Mouse (Mus musculus) testis, adult 2 months (tissue): ENCODE results near the gene Umodl1. TPM values are rescaled to one million over a fixed set of nuclear protein-coding genes. Genes with fewer than 3 reads are reported as not detected.

Source experiments
- H3K27ac ChIP-seq: fragments of 200-500 bp; 2 replicates; pipeline ENCODE4 v1.5.1; 2012; ENCODE audit warnings: low read depth, low read length; ENCODE audit not compliant: control insufficient read depth, insufficient read depth
- H3K27me3 ChIP-seq: fragments of 200-500 bp; 2 replicates; pipeline ENCODE4 v1.6.1; 2012; ENCODE audit warnings: mild to moderate bottlenecking, low read length, moderate library complexity; ENCODE audit not compliant: control insufficient read depth, insufficient read depth
- H3K36me3 ChIP-seq: fragments of 200-500 bp; 2 replicates; pipeline ENCODE4 v1.6.1; 2012; ENCODE audit warnings: mild to moderate bottlenecking, low read length; ENCODE audit not compliant: control insufficient read depth, insufficient read depth
- H3K4me1 ChIP-seq: fragments of 200-500 bp; 2 replicates; pipeline ENCODE4 v1.6.1; 2012; ENCODE audit warnings: low read length; ENCODE audit not compliant: control insufficient read depth, insufficient read depth
- H3K4me3 ChIP-seq: fragments of 200-500 bp; 2 replicates; pipeline ENCODE4 v1.5.1; 2012; ENCODE audit warnings: low read depth, mild to moderate bottlenecking, low read length, moderate library complexity, mixed read lengths; ENCODE audit not compliant: control insufficient read depth
- CTCF ChIP-seq: fragments of 200-500 bp; IDR thresholded peaks from 2 replicates; pipeline ENCODE4 v1.5.1; 2012; ENCODE audit warnings: low read depth, mild to moderate bottlenecking, inconsistent platforms, low read length, moderate library complexity; ENCODE audit not compliant: control insufficient read depth, insufficient read depth, insufficient replicate concordance
- POLR2A ChIP-seq: fragments of 200-500 bp; IDR thresholded peaks from 2 replicates; pipeline ENCODE4 v1.6.1; 2012; ENCODE audit warnings: low read depth, mild to moderate bottlenecking, inconsistent platforms, low read length, moderate library complexity; ENCODE audit not compliant: control insufficient read depth
- polyA plus RNA-seq: library from polyadenylated mRNA; depleted of rRNA; stranded (reverse); fragments of >200 nt; gene quantifications from 2 replicates; pipeline ENCODE4 v1.2.3, GENCODE M21; 2012

Gene Umodl1
- polyA plus RNA-seq, 1 experiment, result 10.7 TPM

DNA sequence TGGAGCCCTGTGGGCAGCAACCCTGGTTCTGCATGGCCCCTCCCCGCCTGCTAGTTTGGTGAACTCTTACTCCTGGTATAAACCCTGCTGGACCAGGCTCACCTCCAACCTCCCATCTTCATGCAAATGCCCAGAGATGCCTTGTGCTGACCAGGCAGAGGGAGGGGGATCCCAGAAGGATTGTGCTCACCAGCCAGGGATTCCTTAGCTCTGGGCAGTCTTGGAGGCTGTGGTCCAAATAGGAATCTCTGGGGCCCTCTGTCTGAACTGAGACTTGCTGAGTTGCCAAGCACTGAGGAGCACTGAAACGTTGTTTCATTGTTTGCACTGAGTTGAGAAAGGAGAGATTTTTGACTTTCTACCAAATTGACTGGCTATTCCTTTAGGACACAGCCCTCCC is 8.4 kb downstream of the Umodl1 start:
- peaks cover 3% of the 10 kb centered on the region; the same call in 1 of the 2 replicates for H3K4me1 ChIP-seq
- H3K27ac ChIP-seq, result no peak overlapping the region
- H3K36me3 ChIP-seq, result no peaks in the 10 kb centered on the region
- TF ChIP-seq CTCF (no peak), POLR2A (no peak)
- H3K4me3 ChIP-seq, result peak overlapping the region; percentile 70
- H3K27me3 ChIP-seq, result no peaks in the 10 kb centered on the region

DNA sequence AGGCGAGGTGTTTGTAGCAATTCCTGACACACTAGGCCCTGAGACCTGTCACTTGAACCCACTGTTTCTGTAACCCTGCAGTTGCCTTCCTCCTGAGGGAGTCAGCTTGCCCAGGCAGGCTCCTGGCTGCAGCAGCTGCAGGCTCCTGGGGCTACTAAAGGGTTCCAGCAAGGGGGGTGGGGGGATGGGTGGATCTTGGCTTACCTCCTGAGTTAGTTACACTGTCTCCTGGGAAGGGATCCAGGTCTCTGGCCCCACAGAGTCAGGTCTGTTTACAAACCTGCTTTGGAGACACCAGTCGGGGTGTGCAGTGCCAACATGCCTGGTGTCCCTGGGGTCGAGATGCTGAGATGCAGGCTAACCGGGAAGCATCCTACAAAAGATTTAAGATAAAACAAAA is 15.5 kb downstream of the Umodl1 start:
- Histone ChIP-seq H3K27me3 (no peaks in the 10 kb centered on the region), H3K27ac (no peak overlapping the region), H3K36me3 (no peaks in the 10 kb centered on the region), H3K4me1 (no peaks in the 10 kb centered on the region), H3K4me3 (no peak overlapping the region)
- TF ChIP-seq POLR2A, result no peak
- TF ChIP-seq CTCF, result no peak

DNA sequence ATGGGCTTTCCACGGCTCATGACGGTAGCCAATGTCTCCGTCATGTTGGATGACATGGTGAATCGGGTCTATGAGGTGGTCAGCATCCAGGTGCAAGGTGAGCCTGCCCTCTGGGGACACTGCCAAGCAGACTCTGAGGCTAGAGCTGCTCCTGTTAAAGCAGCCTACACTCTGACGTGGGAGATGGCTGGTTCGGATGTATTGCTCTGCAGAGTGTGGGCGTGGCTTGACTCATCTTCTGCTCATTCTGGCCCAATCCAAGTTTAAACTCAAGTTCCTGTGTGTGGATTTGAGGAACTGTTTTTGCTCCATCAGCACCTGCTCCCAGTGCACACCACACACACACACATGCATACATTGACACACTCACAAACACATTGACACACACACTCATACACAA is 17.4 kb downstream of the Umodl1 start:
- Histone ChIP-seq H3K27me3 (no peaks in the 10 kb centered on the region), H3K4me3 (no peak overlapping the region), H3K36me3 (no peaks in the 10 kb centered on the region), H3K4me1 (no peaks in the 10 kb centered on the region), H3K27ac (no peak overlapping the region)
- TF ChIP-seq POLR2A (no peak), CTCF (no peak)

DNA sequence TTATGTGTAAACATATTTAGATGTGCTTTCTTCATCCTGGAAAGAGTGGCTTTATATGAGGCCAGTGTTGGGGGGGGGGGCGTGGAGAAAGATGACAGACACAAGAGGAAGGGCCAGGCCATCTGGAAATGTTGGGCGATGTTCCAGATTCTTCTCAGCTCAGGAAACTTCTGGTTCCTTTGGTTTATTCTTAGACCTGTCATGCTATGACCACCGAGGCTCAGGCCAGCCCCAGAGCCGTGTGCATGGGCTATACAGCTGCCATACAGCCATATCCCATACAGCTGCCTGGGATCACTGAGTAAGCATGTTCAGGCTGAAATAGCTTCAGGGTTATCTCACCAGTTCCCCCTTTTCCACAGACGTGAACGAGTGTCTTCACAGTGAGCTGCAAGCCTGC is 18.9 kb downstream of the Umodl1 start:
- Histone ChIP-seq H3K4me1 (no peaks in the 10 kb centered on the region), H3K27ac (no peak overlapping the region), H3K36me3 (no peaks in the 10 kb centered on the region), H3K4me3 (no peak overlapping the region), H3K27me3 (no peaks in the 10 kb centered on the region)
- TF ChIP-seq CTCF (no peak), POLR2A (no peak)

DNA sequence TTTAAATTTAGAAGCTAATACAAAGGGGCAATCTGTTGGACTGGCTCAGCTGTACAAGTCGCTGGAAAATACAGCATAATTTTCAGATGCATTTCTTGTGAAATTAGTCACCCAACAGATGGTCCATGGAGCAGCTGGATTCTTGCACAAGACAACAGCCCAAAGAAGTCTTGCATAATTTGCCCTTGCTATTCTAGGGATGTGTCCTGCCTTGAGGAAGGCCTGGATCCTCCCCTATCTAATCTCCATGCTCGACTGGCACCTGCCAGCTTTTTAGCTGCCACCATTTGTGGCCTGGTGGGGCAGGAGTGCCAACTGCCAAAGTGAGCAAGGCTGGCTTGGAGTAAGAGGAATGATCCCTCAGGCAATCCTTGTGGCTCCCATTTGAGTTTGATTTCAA is 22.9 kb downstream of the Umodl1 start:
- H3K27me3 ChIP-seq, result no peaks in the 10 kb centered on the region
- TF ChIP-seq POLR2A (no peak), CTCF (no peak)
- no peak overlapping the region for H3K4me3 ChIP-seq
- H3K36me3 ChIP-seq, result no peaks in the 10 kb centered on the region
- H3K4me1 ChIP-seq, result no peaks in the 10 kb centered on the region
- H3K27ac ChIP-seq, result no peak overlapping the region

DNA sequence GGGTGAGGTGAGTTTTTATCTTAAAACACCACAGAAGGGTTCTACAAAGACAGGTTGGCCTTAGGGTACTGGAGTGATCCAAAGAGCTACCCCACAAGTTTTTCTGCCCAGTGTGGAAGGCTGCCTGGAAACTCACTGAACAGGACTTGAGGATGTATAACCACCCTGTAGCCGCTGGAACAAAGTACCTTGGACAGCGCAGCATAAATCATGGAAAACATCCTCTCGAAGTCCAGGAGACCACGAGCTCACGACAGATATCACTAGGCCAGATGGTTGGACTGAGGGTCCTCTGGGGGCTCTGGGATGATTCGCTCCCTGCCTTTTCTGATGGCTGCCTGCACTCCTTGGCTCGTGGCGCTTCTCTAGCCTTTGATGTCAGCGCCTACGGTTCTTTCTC is 24.1 kb downstream of the Umodl1 start:
- no peaks in the 10 kb centered on the region for H3K27me3 ChIP-seq
- no peak overlapping the region for H3K4me3 ChIP-seq
- H3K36me3 ChIP-seq, result no peaks in the 10 kb centered on the region
- H3K27ac ChIP-seq, result no peak overlapping the region
- H3K4me1 ChIP-seq, result no peaks in the 10 kb centered on the region
- TF ChIP-seq POLR2A (no peak), CTCF (no peak)

DNA sequence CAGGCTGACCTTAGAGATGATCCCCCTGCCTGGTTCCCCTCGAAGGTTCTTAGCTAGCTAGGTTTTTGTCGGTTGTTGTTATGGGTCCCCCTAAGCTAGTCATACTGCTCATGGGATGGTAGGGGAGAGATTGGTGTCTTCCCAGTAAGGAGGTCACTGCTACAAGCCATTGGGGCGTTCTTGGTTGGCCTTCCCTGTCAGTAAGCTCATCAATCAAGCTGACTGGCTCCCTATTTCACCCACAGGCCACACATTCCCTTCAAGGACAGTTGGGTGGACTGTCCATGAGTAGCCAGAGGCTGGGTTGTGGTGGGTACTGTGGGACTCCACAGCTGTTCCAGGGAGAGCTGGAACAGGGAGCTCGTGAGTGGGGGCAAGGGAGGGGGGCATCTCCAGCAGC is 29.1 kb downstream of the Umodl1 start:
- H3K4me3 ChIP-seq, result no peak overlapping the region
- no peaks in the 10 kb centered on the region for H3K36me3 ChIP-seq
- no peak overlapping the region for H3K27ac ChIP-seq
- H3K4me1 ChIP-seq, result no peaks in the 10 kb centered on the region
- no peak for TF ChIP-seq CTCF
- TF ChIP-seq POLR2A, result no peak
- H3K27me3 ChIP-seq, result no peaks in the 10 kb centered on the region

DNA sequence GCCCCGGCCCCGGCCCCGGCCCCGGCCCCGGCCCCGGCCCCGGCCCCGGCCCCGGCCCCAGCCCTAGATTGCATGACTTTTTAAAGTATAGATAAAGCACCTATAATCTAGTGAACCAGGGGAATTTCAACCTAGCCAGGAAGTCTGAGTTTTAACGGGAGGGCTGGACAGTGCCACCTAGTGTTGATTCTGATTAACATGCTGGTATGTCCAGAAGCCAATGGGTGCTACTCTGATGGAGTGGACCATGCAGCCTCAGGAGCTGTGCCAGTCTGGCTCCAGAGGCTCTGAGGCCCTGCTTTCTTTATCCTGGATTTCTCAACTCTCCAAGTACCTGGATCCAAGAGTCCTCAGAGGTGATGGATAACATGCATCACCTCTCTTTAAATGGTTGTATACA is 35.8 kb downstream of the Umodl1 start:
- Histone ChIP-seq H3K27me3 (no peaks in the 10 kb centered on the region), H3K36me3 (no peaks in the 10 kb centered on the region), H3K4me3 (no peak overlapping the region), H3K4me1 (no peaks in the 10 kb centered on the region), H3K27ac (no peak overlapping the region)
- TF ChIP-seq CTCF (0 out of 2 replicates have a peak, but pooled peaks have one; percentile 8), POLR2A (no peak)
